Mouse (Mus musculus): ENCODE measurements around the gene Crtac1.

The Crtac1 gene

DNA sequence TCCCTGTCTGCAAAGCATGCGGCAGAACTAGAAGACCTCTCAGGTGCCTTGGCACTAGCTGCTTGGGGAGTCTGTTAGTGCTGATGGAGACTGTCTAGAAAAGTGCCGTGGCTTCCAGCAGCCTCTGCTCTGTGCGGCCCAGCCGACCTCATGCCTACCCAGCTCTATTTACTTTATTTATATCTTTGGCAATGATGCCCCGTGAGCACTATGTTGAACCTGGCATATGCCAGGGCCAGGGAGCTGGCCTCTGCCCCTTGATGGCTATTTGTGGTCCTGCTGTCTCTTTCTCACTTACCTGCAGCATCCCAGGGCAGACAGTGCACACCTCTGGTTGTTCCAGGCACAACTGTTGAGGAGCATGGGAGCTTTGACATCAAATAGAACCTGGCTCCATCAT is 153.1 kb downstream of the Crtac1 start:
- DNase-seq (ENCODE audit: low spot score): no peak

DNA sequence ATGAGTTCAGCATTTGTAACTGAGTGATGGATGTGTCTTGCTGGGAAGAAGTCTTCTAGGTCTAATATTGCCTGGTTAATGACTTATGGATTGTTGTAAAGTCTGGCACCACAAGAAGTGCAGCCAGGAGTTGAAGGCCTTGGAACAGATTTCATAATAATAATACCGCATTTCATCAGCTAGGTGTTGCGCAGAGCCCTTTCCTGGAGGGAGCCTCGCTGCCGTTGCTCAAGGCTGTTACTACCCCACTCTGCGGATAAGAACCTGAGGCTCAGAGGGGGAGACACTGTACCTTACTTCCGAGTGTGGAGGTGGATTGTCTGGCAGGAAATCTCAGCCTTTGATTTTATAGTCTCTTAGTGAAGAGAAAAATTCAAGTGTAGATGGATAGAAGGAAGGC is 154.3 kb downstream of the Crtac1 start:
- no peak for DNase-seq (ENCODE audit: low spot score)

DNA sequence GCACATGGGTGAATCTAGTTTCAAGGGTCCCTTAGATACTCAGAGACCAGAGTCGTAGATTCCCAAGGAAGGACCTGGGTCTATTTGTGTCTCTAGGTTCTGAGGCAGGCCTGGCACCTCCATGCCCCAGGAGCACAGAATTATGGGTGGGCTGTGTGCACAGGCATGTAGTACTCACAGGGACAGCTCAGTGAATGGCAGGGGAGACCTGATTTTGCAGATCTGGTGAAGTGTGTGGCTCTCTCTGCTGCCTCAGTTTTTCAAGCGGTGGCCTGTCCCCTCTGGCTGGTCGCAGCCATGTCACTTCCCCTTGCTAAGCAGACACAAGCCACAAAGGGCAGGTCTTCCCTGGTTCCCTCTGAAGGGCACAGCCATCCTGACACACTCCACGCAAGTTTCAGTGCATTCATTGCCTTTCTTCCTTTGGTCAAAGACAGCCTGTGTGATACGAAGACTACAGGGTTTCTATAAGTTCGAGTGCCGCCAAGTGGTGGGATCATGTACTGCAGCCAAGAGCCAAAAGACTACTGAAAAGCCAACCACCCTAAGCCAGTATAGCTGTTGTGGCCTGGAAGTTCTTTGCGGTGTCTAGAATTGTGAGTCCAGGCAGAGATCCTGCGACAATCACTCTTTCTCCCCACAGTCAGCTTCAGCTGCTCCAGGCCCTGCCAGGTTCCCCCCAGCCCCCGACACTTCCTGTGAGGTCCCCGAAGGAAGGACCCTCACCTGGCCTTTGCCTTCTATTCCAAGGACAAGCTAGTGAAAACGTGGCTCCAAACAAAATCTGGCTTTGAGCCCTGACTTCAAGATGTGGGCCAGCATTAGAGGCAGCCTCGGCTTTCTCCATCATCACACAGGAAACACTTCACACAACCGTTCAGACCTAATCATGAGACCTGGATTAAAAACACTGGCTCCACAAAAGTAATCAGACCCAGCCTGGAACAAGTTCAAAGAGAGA is 159.3 kb downstream of the Crtac1 start:
- peak; percentile 91 for DNase-seq (ENCODE audit: low spot score)

DNA sequence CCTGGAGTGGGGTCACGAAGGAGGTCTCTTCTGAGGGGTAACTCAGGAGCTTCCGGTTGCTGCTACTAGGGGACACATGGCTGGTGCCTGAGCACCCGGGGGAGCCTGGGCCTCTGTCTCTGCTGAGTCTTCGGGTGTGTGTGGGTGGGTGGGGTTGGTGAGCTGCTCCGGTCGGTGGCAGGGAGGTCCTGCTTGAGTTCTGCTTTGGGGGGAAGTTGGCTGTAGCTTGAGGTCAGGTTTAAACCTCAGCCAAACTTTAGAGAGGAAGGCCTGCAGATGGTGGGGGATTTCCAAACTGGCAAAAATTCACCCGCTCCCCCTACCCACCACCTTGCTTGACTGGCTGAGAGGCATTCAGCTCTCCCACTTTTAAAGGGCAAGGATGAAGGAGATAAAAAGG is 160.4 kb downstream of the Crtac1 start:
- DNase-seq (ENCODE audit: low spot score): no peak

DNA sequence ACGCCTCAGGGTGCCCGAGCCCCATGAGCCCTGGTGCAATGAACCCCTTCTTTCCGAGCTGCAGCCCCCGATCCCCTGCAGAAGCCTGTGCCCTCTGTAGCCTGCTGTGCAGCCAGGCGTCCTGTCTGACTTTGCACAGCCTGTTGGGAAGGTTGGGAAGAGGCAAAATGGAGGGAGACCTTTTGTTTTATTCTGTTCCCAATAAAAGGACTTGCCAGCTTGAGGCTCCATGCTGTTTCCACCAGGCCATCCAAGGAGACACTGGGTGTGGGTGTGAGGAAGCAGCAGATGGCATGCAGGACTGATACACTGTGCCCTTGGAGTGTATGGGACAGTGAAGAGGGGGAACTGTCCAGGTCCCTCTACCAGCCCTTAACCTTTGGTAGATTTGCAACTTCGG is 161.5 kb downstream of the Crtac1 start:
- no peak for DNase-seq (ENCODE audit: low spot score)

DNA sequence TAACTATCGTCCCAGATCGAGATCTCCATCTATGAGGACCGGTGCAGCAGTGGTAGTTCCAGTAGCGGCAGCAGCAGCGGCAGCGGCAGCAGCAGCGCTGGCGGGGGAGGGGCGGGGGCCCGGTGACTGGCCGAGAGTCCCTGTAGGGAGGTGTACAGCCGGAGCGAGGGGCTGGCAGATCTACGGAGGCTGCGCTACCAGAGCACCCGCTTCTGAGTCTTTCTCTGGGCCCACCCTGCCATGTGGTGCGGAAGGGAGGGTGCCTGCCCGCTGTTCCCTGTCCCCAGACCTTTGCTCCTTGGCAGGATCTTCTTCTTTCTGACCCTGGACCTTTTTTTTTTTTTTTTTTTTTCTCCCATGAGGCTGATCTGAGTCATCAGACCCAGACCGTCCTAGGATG is 163.2 kb downstream of the Crtac1 start:
- DNase-seq (ENCODE audit: low spot score): no peak

DNA sequence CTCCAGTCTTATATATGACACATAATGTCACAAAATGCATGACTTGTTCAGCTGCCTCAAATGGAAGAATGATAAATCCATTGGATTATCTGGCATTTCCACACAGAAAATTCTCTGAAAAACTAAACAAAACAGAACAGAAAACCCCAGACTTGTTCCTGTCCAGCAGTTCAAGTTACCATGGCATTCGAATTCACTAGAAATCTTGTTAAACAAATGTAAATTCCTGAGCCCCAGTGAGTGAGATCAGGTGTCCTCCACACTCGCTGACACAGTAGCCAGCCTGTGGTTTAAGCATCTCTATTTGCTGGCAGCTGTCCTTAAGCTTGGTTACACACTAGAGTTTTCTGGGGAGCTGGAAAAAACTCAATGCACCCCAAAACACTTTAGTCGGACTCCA is 168.1 kb downstream of the Crtac1 start:
- DNase-seq (ENCODE audit: low spot score): no peak

DNA sequence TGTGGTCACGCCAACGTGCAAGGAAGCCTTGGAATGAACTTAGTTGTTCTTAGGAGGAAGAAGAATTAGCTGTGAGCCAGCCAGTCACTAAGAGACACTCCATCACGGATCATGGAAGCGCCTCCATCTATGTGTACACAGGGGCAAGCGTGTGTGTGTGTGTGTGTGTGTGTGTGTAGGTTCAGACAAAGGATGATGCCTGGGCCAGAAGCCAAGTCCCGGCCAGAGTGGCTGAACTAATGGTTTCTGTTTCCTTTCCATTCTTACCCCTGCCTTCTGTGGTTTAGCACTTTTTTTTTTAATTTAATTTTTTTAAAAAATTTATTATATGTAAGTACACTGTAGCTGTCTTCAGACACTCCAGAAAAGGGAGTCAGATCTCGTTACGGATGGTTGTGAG is 171.1 kb downstream of the Crtac1 start:
- no peak for DNase-seq (ENCODE audit: low spot score)

DNA sequence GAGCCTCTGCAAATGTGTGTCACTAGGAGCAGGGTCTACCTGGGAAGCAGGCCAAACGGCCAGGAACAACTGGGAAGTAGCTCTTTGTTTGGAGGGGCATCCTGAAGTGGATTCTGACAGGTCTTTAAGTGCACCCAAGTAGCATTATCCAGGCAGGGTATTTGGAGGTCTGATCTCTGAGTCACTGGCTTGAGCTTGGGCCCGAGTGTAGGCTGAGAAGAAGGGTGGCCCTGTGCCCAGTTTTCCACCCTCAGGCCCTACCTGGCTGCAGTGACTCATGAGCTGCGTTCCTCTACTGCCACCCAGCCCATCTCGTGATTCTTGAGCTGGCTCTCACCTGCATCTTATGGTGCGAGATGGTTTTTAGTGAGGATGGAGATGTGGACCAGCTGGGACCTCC is 173.0 kb downstream of the Crtac1 start:
- DNase-seq (ENCODE audit: low spot score): no peak

DNA sequence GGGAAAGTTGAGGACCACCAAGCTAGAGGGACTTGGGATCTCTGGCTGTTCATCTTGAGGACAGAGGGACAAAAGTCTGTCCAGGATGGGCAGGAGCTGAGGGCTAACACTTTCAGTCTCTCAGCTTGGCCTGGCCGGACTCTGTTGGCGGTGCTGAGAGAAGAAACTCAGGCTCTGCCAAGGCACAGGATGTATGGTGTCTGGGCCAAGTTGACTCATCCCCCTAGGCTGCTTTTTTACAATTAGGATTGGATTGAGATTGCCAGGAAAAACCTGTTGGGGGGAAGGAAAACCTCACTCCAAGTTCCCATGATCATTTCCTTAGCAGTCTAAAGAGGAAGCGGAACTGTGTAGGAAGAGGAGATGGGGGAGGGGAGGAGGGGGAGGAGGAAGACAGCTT is 173.6 kb downstream of the Crtac1 start:
- peak; percentile 52 for DNase-seq (ENCODE audit: low spot score)

DNA sequence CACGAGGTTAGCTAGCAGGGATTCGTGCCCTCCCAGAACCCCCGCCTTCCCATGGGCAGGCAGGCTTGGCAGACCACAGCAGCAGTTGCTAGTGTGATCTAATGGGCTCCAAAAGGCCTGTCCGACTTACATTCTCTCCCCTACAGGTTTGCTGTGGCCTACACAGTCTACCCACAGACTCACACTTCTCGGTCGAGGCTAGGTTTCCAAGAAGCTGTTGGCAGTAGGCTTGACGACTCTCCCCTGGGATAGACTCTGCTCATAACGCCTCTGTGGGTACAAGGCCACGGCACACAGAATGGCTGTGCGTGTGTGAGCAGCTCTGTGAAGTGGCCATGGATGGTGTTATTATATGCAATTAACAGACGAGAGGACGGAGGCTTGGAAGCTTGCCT is 174.3 kb downstream of the Crtac1 start:
- peak; percentile 67 for DNase-seq (ENCODE audit: low spot score)

DNA sequence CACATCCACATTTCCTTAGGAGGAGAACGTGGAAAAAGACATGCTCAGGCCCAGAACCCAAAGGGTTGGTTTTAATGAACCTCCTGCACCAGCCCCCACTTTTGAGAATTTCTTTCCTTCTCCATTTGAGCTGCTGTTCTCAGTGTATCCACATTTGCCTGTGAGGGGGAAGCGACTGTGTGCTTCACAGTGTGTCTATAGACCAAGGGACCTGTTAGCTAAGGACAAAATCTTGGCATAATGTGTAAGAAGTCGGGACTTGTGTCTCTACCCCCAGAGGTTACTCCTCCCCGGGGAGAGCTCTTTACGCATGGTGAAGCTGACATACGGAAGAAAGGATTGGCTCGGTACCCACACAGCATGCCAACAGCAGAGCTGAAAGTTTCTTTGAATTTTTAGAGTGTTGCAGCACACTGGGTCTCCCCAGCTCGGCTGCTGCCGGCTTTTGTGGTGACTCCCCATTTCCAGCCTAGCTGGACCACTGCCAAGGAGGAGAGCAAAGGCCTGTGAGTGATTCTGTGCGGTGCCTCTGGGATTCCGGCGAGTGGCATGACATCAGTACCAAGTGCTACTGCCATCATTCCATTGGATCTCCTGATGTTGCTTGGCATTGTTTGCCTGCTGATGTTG is 174.9 kb downstream of the Crtac1 start:
- DNase-seq (ENCODE audit: low spot score): peak; percentile 57

DNA sequence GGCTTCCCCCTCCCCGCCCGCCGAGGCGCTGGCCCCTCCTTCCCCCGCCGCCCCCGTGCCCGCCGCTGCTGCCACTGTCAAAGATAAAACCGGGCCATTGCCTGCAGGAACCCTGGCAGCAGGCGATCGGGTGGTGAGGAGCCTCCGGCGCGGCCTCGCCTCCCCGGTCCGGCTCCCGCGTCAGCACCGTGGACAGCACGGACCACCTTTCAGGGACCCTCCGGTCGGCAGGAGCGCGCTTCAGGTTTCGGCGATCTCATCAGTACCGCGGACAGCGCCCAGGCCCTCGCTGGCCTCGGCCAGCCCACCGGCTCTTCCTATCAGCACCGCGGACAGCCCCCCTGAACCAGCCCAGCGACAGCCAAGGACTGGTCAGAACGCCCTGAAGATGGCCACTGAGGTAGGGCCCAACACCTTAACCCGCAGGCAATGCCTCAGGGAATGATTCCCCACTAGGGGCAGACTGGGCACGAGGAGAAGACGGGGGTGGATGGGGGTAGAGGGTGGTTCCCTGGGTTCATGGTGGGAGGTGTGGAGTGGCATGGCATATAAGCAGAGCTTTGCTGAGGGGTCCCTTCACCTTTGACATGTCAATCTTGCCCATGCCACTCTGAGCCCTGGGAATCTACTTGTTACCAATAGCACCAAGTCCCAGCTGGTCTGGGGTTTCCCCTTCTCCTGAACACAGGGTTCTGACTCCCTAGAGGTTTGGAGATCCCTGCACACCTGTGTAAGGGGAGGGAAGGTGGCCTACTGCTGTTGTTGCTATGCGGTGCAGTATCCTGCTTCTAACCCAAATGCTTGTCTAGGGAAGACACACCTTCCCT is 175.6 kb downstream of the Crtac1 start:
- DNase-seq (ENCODE audit: low spot score): no peak

DNA sequence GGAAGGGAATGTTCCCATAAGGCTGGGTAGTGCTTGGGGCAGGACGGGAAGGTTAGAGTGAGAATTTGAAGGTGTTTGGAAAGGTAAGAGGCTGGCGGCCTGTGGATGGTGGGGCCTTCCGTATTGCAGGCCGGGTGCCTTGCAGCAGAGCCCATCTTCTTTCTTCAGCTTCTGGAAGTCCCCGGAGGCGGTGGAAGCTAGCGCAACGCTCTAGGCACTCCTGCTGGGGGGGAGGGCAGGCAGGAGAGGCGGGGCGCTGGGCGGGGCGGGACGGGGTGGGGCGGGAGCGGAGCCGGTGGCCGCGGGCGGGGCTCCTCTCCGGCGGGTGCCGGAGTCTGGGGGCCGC is 176.2 kb downstream of the Crtac1 start:
- DNase-seq (ENCODE audit: low spot score): no peak

DNA sequence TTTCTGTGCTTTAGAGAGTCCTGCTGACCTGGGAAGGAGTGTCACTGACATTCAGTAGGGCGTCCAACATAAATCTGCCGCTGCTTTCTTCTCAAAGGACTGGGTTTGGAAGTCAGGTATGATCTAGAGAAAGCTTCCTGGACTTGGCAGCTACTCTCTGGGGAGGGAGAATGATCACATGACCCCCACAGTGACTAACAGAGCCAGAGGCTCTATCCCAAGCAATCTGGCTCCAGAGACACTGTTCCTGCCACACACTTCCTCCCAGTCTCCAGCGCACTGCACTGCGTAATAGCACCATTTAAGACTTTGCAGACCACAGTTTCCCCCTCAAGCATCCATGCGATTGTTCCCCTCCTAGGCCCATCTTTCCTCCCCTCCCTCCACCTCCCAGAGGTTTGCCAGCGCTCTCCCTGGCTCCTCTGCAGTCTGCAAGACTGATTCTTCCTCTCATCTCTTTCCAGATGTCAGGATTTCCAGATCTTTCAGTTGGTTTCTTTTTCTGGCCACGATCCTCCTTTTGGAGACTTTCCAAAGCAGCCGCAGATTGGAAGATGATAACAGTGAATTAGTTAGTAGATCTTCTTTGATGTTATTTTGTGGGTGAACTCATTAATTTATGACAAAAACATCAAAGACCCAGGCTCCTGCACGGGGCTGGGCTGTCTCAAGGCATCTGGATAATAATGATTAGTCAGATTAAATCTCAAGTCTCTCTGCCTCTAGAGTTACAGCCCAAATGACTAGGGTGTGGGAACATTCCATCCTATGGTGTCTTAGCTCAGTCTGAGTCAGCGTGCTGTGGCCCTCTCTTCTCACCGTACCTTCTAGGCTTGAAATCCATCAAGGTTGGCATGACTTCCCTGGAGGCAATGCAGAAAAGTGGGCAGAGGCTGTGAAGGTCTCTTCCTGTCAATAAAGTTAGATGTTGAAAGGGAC is 181.3 kb downstream of the Crtac1 start:
- DNase-seq (ENCODE audit: low spot score): no peak

DNA sequence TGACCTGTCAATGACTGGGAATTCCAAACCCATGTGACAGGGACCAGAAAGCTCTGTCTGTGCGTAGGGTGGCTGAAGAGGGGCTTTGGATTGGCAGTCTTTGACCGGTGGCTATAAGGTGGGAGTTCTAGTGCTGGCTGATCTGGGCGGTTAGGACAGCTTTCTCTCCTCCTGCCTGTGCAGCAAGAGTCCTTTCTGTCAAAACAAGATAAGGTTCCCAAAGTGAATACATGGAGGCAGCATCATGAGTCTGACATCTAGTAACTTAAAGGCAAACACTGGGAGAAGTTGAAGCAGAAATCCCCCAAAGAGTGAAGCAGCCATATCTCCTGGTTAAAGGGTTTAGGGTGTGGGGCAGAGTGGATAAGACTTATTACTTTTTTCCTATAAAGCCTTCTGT is 184.1 kb downstream of the Crtac1 start, which contains the start of gene Golga7b:
TSS of gene Golga7b (plus strand) at position 56 of the 400 bp plus-strand sequence.
- no peak for DNase-seq (ENCODE audit: low spot score)

DNA sequence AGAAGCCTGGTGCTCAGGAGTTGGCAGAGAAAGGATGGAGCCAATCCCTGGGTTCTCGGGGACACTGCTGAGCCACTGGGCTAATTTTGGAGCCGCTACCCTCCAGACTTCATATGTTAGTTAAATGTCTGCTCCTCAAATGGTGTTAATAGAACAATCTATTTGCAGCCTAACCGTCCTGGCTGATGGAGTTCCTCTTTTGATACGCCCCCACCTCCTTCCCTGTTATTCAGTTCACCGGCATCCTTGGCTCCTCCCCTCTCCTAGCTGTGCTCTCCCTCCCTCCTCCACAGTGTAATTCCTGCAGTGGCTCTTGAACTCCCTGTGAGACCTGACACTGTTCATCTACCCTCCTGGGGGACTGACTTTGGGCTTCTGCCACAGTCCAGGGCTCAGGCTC is 185.0 kb downstream of the Crtac1 start:
- no peak for DNase-seq (ENCODE audit: low spot score)

DNA sequence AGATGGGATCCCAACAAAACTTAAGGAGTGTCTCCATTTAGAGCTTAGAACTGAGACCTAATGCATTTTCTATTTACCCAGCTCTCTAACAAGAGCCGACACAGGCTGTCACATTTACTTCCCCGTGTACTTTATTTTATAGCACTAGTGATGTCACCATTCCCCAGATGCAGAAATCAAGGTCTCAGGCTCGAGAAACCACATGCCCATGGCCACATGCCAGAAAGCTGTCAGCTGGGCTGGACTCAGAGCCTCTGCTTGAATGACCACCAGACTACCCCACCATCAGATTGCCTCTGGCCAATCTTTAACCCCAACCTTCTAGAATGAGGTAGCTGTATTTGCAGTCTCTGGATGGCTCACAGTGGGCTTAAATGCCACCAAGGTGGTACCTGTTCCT is 188.2 kb downstream of the Crtac1 start:
- DNase-seq (ENCODE audit: low spot score): no peak

DNA sequence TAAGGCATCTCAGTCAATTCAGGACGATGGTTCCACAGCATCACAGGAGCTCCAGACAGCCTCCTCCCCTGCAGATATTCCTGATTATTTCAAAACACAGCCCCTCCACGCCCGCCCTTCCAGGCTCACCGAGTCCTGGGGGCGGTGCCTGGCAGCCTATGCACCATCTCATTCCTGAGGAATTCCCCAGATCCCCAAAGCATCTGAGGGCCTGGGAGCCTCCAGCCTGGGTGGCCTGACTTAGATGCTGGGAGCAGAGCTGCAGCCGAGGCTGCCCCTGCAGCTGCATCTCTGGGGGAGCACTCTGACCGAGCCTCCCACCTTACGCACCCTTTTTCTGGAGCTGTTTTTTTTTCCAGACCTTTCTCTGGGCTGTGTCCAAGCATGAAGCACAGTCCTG is 190.7 kb downstream of the Crtac1 start:
- no peak for DNase-seq (ENCODE audit: low spot score)

DNA sequence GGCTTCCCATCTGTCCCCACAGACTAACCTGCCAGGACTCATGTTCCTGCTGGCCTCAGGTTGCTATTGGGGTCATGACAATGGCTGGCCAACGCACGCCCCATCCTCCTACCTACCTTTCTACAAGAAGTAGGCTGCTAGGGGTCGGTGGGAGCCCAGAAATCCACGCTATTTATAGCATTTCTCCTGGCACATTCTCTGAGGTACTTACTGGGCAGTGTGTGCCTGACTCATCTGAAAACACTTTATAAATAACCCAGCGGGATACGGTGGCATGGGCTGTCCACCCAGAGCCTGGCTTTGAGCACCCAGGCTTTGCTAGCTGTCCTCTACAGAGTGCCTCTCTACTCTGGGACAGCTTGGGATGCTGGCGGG is 193.3 kb downstream of the Crtac1 start:
- DNase-seq (ENCODE audit: low spot score): no peak

DNA sequence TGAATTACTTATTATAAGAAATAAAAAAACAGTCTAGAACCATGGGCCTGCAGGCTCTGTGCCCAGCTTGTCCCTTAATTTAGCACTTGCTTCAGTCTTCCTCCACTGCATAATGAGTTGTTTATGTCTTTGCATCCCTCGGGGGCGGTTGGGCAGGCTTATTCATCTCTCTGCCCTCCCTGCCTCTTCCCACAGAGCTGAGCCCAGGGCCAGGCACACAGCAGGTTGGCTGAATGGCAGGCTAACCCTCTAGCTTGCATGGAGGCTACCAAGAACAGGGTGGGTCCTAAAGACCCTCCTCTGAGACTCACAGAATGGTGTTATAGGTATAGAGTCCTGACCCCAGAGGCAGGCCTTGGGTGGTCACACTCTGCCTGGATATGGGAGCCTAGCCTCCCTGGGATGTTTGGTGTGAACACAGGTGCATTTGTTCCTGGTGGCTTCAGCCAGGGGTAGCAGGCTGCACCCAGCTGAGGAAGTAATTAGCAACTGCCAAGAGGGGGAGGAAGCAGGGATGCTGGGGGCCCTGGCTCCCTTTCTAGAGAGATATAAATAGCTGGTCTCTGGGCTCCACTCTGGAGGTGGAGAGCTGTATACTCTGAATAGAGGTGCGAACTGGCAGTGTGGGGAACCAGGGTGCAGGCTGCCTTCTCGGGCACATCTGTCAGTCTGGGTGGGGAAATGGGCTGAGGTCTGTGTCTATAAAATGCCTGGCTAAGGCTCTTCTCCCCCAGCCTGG is 193.8 kb downstream of the Crtac1 start:
- DNase-seq (ENCODE audit: low spot score): no peak
